Mouse (Mus musculus) erythroid progenitor cell, adult 5-6 weeks (primary cell): ENCODE measurements around the gene Rasgef1b. TPM values are rescaled to one million over a fixed set of nuclear protein-coding genes. Genes with fewer than 3 reads are reported as not detected.

Source experiments
- ATAC-seq: replicated peaks from 2 replicates; pipeline ENCODE4 v1.8.0; 2016; ENCODE audit warnings: moderate number of reproducible peaks, mild to moderate bottlenecking, moderate TSS enrichment, inconsistent platforms; ENCODE audit not compliant: poor library complexity, low FRiP score, severe bottlenecking
- total RNA-seq, 2 experiments: library from RNA; stranded (forward) in 1 of 2; stranded (reverse) in 1 of 2; fragments of 150-400 nt in 1 of 2; fragments of 186-747, 209-891 nt in 1 of 2; gene quantifications; 2 replicates each; pipeline versions ENCODE4 v1.2.3 to v1.2.4; 2015 to 2017; ENCODE audit warnings: low replicate concordance in 2 of 2

Rasgef1b gene
- total RNA-seq, 2 experiments from 2014 or later = 0.42 TPM; not detected in 1

- ATAC-seq = no peak
These were observed 388.4 kb downstream of the Rasgef1b start for GRCm38 (mm10) chr5:99340311-99340989.

DNA sequence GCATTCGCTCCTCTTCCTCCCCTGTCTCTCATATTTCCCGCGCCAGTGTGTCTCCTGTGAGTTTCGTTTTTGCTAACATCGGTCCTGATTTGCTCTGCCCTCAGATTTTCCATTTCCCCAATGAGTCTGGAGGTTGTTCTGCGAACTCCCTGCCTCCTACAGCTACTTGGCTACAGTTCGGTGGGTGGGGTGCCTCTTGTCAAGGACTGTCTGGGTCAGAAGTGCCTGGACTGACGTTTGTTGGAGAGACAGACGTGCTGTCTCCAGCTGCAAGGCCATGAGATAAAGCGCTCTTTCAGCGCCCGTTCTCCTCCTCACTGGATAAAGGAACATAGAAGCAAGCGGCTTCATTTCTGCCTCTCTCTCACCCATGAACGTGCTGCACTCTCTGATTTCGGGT lies 389.1 kb downstream of the Rasgef1b start:
- no peak for ATAC-seq

DNA sequence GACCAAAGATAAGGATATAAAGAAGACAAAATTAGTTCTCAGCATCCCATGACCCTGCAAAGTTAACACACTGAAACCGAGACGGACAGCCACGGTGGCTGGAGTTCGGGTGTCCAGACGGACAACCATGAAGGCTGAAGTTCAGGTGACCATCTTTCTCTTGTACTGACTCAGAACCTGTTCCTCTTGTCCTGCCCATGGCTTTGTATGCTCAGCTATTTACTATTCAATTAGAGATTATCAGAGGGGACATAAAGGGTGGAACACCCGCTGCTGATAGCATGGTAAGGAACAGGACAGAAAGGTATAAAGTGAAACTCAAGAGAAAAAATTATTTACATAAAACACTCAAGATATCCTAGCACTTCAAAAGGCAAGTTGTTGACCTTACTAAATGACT lies 390.0 kb downstream of the Rasgef1b start:
- no peak for ATAC-seq

GRCm38 (mm10) chr5:99336427-99336826 lies 392.4 kb downstream of the Rasgef1b start:
- no peak for ATAC-seq

DNA sequence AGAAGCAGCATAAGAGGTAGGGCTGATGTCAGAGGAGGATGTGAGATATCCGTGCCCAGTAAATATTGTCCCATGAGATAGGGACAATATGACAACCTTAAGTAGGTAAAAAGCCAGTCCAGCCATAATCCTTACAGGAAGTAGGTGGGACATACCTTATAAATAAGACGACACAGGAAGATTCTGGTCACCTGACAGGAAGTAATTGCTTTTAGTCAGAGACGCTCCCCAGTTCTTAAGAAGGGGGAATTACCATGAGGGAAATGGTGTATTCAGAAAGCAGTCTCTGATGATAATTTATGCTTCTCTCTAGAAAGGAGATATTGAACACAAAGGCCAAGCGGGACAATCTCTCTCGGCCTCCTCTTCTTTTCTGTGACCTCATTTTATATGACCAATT lies 394.8 kb downstream of the Rasgef1b start:
- ATAC-seq = no peak

- no peak for ATAC-seq
These were observed 396.8 kb downstream of the Rasgef1b start for GRCm38 (mm10) chr5:99332021-99332420.

DNA sequence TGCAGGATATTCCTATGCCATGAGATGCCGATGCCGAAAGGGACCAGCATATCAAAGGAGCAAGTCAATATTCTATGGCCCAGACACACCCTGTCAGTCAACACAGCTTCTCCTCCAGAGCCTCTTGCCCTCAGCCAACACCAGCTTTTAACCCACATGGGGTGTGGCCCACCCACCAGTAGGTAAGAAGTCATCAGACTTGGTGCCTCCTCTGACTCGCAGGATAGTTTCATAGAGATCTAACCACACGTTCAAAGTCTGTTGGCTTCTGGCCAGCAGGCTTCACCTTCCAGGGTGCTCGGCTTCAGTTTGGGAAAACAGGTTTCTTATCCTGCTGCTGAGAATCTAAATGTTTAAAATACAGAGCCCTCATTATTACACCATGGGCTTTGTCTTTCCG lies 399.8 kb downstream of the Rasgef1b start:
- ATAC-seq = no peak

DNA sequence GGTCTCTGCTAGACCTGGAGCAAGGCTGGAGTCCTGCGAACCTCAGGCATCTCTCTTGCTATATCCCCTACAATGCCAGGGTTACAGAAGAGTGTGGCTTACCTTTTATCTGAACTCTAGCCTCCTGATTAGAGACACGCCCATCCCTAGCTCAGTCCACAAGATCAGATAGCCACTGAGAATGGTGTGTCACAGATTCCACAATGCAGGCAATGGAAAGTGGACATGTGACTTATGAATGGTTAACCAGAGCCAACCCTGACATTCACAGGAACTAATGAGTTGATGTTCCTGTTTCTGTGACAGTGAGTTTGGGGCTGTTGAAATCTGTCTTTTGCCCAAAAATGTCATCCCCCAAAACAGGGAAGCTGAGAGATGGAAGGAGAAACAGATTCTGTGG lies 401.8 kb downstream of the Rasgef1b start:
- no peak for ATAC-seq

GRCm38 (mm10) chr5:99325301-99325700 lies 403.6 kb downstream of the Rasgef1b start:
- no peak for ATAC-seq

- no peak for ATAC-seq
These were observed 408.1 kb downstream of the Rasgef1b start for GRCm38 (mm10) chr5:99320783-99321182.

GRCm38 (mm10) chr5:99297939-99298338 lies 430.9 kb downstream of the Rasgef1b start:
- no peak for ATAC-seq

- no peak for ATAC-seq
These were observed 432.5 kb downstream of the Rasgef1b start for GRCm38 (mm10) chr5:99296348-99296747.

GRCm38 (mm10) chr5:99292287-99292851 lies 436.5 kb downstream of the Rasgef1b start:
- ATAC-seq = no peak

- ATAC-seq = no peak
These were observed 437.6 kb downstream of the Rasgef1b start for GRCm38 (mm10) chr5:99291084-99291830.

- ATAC-seq = no peak
These were observed 440.6 kb downstream of the Rasgef1b start for GRCm38 (mm10) chr5:99288262-99288661.

- no peak for ATAC-seq
These were observed 441.1 kb downstream of the Rasgef1b start for GRCm38 (mm10) chr5:99287647-99288185.

DNA sequence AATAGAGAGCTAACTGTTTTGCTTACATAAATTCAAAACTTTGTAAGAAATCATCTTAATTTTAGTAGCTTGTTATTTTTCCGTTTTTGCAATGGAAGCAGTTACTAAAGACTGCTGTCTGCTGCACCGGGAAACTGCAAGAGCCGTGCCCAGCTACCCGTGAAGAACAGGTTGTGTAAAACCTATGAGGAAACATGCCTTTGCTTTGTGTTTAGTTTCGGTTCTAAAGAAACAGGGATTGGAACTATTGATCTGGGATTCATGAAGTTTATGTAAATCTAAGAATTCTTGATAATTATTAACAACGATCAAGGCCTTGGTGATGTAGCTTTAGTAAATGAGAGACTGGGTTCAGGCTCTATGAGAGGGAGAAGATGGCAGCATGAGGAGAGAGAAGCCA lies 442.3 kb downstream of the Rasgef1b start:
- ATAC-seq = no peak

DNA sequence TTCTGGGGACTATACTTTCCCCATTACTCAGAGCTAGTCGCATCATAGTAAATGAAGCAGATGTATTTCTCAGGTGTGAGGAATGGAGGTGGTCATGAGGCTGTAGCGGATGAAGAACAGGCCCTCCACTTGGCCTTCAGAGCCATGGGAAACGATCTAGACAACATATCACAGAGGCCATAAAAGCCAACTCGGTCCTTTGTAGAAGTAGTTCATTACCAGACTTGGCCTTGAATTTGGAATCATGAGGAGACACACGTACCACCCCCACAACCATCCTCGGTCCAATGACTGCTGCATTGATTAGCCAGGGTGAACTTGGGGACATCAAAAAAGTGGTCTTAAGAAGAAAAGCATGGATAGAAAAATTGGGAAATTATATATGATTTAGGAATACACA lies 442.8 kb downstream of the Rasgef1b start:
- no peak for ATAC-seq

DNA sequence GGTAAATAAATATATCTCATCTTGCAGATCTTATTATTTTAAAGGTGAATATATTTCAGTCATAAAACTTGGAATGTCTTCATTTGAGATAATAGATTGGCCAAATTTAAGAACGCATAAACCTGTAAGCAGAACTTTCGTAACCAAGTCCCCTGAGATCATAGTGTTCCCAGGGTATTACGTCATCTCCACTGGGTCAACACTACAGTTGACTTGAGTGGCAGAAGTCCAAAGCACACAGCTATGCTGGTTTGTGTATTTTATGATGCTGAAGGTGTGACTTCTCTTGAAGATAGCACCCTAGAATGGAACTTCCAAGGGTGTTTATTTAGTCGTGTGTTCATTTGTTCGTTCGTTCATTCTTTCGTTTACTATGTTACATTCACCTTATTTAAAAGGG lies 444.5 kb downstream of the Rasgef1b start:
- ATAC-seq = no peak

DNA sequence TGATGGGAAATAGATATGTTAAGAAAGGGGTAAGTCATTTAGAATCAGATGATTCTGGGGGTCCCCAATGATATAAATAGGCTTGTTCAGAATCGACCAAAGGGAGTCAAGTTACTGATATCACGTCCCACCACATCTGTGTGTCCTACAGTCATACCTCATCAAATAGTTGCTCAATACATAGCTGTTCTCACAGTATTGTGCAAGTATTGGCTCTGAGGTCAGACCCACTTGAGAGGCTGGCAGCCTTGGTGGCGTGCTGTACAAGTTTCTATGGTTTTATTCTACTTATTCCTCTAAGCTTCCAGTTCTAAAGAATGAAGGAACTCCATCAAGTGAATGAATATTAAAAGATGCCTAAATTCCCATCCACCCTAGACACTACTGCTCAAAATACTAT lies 445.2 kb downstream of the Rasgef1b start:
- no peak for ATAC-seq

- no peak for ATAC-seq
These were observed 448.3 kb downstream of the Rasgef1b start for GRCm38 (mm10) chr5:99280536-99280935.
